Mouse (Mus musculus): ENCODE measurements around the gene Wdr13.

DNA sequence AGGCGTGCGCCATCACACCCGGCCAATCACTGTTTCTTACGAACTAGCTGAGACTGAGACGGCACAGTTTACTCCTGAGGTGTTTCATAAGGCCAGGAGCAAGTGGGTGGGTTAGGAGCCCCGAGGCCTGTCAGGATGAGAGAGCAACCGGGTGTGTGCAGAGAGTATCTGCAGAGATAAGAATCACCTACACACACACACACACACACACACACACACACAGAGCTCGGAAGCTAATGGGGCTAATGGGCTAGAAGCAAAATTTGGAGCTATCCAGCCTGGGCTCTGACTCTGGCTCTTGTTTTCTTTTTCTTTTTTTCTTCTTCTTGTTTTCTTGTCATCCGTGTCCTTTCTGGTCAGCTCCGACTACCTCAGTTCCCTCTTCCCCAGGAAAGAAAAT is 37.1 kb downstream of the Wdr13 start:
- TF ChIP-seq CTCF (IDR thresholded peaks at IDR 0.05; ENCODE audit: insufficient read depth, low read length): no peak
- no peak for TF ChIP-seq POLR2A (IDR thresholded peaks at IDR 0.05; ENCODE audit: borderline replicate concordance, extremely low read depth, low read depth, low read length)
